Mouse (Mus musculus) CH12.LX (cell line): ENCODE results near the gene Knl1.

Experiments
- BHLHE40 ChIP-seq: IDR thresholded peaks from 2 replicates; pipeline ENCODE4 v1.6.1; 2011; ENCODE audit warnings: mild to moderate bottlenecking, low read depth, low read length, improper control_type of control experiment
- CTCF ChIP-seq, 2 experiments: IDR thresholded peaks in 1 of 2; conservative IDR thresholded peaks in 1 of 2; 2 replicates each; pipeline ENCODE4 v1.5.1; 2011 to 2012; ENCODE audit warnings: low read depth in 2 of 2, low read length in 2 of 2, improper control_type of control experiment in 1 of 2, inconsistent platforms in 1 of 2, mild to moderate bottlenecking in 1 of 2, moderate library complexity in 1 of 2
- EP300 ChIP-seq: IDR thresholded peaks from 2 replicates; pipeline ENCODE4 v1.6.1; 2011; ENCODE audit warnings: low read length, improper control_type of control experiment
- KAT2A ChIP-seq: IDR thresholded peaks from 2 replicates; pipeline ENCODE4 v1.6.1; 2012; ENCODE audit warnings: low read length, improper control_type of control experiment, inconsistent platforms; ENCODE audit not compliant: insufficient replicate concordance
- MEF2A ChIP-seq: IDR thresholded peaks from 2 replicates; pipeline ENCODE4 v1.6.1; 2014; ENCODE audit warnings: low read depth, mild to moderate bottlenecking, inconsistent platforms, low read length, improper control_type of control experiment, borderline replicate concordance
- NELFE ChIP-seq: IDR thresholded peaks from 2 replicates; pipeline ENCODE4 v1.6.1; 2011; ENCODE audit warnings: low read depth, low read length, improper control_type of control experiment
- POLR2A ChIP-seq: IDR thresholded peaks from 2 replicates; pipeline ENCODE4 v1.6.1; 2011; ENCODE audit warnings: low read depth, mild to moderate bottlenecking, improper control_type of control experiment, low read length
- RAD21 ChIP-seq: IDR thresholded peaks from 2 replicates; pipeline ENCODE4 v1.6.1; 2011; ENCODE audit warnings: low read depth, mild to moderate bottlenecking, low read length, improper control_type of control experiment, moderate library complexity
- RCOR1 ChIP-seq: conservative IDR thresholded peaks from 2 replicates; pipeline ENCODE4 v1.6.1; 2012; ENCODE audit warnings: low read depth, mild to moderate bottlenecking, inconsistent platforms, low read length, improper control_type of control experiment
- USF1 ChIP-seq: IDR thresholded peaks from 2 replicates; pipeline ENCODE4 v1.6.1; 2014; ENCODE audit warnings: low read depth, mild to moderate bottlenecking, inconsistent platforms, low read length, improper control_type of control experiment
- USF2 ChIP-seq: conservative IDR thresholded peaks from 2 replicates; pipeline ENCODE4 v1.6.1; 2011; ENCODE audit warnings: low read depth, low read length, improper control_type of control experiment
- ZC3H11A ChIP-seq: IDR thresholded peaks from 2 replicates; pipeline ENCODE4 v1.6.1; 2012; ENCODE audit warnings: low read depth, mild to moderate bottlenecking, inconsistent platforms, low read length, improper control_type of control experiment
- ZKSCAN1 ChIP-seq: IDR thresholded peaks from 2 replicates; pipeline ENCODE4 v1.6.1; 2012; ENCODE audit warnings: low read depth, inconsistent platforms, low read length, improper control_type of control experiment, borderline replicate concordance
- ZNF384 ChIP-seq: IDR thresholded peaks from 2 replicates; pipeline ENCODE4 v1.6.1; 2012; ENCODE audit warnings: low read depth, low read length, improper control_type of control experiment, inconsistent platforms

GRCm38 (mm10) chr2:119113121-119113925, 66.4 kb downstream of the Knl1 start:
- no peak for TF ChIP-seq EP300
- no peak for TF ChIP-seq USF2
- no peak for TF ChIP-seq USF1
- TF ChIP-seq POLR2A, result no peak
- TF ChIP-seq RAD21, result no peak
- TF ChIP-seq CTCF (conservative IDR thresholded peaks at IDR 0.05 in 1 of 2, IDR thresholded peaks at IDR 0.05 in 1 of 2; ENCODE audit: low read depth in 2 of 2, low read length in 2 of 2), result no peak
- TF ChIP-seq ZKSCAN1, result no peak
- TF ChIP-seq ZC3H11A, result no peak
- no peak for TF ChIP-seq RCOR1
- TF ChIP-seq ZNF384, result no peak
- TF ChIP-seq NELFE, result no peak
- no peak for TF ChIP-seq MEF2A
- no peak for TF ChIP-seq BHLHE40
- no peak for TF ChIP-seq KAT2A
